Mouse (Mus musculus) right cerebral cortex, postnatal 4 days (tissue): Measurements from ENCODE around the gene Senp1.
A peak's percentile ranks its signal among the peaks of the same experiment; 100 is the strongest.

ENCODE experiments used
- DNase-seq: peaks from one replicate; pipeline ENCODE4 v3.0.0-alpha.2; 2022

Gene Senp1

DNA sequence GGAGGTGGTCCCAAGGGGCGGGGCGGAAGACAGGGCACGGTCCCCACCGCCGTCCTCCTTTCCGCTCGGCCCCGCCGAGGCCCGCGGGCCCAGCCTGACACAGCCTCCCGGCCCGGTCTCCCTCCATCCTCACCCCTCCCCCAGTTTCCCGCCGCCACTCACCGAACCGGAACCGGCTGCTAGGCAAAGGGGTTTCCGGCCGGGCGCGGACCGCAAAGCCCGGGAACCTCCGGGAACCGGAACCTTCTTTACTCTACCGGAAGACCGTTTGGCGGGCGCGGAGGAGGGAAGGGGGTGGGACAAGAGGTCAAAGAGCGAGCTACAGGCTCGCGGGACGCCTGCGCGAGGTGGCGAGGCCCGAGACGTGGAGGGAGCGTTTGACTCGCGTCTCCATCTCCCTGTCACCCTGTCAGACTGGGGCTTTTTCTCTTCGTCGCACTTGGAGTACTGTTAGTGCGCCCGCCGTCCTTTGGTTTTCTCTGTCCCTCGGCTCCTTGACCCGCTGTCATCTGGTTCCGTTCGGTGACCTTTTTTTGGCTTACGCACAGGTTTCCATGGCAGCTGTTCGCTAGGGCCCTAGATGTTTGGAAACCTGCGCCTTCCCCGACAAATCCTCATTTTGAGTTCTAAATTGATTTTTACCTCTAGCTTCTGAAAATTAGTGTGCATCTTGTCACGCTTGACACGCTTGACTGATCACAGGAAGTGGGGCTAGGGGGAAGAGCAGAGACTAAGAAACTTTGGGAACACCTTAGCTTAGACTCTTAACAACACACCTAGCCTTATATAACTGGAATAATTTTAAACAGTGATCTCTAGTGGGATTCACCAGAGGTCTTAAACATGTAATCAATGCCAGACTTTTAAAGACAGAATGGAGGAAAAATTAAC lies at the start of gene Senp1:
Gene Senp1, minus strand, starts transcription at position 624 of the 891 bp plus-strand sequence.
- peak; percentile 86 for DNase-seq

DNA sequence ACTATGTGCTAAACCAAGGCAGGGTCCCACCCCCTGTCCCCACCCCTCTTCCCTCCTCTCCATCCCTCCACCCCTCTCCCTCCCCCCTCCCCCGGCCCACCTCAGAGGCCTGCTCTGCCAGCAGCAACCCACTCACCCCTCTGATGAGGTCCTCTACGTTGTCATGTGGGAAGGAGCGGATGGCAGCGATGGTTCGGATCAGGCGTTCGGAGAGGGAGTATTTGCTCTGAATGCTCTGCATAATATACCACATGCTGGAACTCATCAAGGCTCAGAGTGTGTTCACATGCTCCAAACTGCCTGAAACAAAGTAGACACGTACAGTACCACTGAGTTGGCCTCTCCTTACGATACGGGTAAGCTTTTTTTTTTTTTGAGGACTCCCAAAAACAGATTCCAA lies 49.0 kb upstream of the Senp1 start:
- DNase-seq = no peak

DNA sequence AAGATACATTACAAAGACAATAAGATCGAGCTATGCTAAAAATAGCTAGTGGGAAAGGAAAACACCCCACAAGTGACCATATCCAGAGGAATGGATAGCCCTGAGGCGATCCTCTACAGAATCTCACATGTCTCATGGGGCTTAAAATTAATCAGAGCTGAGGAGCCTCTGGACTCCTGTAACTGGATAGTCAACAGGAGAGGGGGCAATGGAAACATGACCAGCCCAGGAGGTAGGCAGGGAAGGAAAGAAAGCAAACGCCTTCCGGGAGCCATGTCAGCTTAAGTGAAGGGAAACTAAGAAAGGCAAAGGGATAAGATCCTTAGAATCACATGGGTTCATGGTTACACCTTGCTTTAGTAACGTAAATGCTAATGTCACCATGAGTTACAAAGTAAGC lies 47.3 kb upstream of the Senp1 start:
- no peak for DNase-seq

DNA sequence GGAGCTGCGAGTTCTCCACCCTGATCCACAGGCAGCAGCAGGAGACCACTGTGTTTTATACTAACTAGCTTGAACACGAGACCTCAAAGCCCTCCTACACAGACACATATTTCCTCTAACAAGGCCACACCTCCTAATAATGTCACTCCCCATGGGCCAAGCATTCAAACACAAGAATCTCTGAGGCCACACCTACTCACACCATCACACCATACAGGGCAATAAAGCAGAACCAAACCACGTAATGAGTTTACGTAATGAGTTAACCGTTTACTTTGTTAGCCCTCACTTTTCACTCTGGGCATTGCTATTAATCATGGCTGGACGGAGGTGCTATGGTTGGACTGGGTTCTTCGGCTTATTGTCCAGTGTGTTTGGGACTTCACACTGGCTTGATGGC lies 46.2 kb upstream of the Senp1 start:
- no peak for DNase-seq

DNA sequence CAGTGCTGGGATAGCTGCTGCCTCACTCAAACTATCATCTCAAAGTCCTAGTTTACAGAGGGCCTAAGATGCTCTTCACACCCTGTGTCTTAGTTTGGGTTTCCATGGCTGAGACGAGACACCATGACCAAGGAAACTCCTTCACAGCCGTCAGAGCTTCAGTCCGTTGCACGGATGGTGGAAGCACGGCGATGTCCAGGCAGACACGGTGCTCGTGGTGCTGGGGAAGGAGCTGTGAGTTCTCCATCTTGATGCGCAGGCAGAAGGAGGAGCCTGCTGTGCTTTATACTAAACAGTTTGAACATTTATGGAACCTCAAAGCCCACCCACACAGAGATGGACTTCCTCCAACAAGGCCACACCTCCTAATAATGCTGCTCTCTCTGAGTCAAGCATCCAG lies 43.3 kb upstream of the Senp1 start:
- no peak for DNase-seq

DNA sequence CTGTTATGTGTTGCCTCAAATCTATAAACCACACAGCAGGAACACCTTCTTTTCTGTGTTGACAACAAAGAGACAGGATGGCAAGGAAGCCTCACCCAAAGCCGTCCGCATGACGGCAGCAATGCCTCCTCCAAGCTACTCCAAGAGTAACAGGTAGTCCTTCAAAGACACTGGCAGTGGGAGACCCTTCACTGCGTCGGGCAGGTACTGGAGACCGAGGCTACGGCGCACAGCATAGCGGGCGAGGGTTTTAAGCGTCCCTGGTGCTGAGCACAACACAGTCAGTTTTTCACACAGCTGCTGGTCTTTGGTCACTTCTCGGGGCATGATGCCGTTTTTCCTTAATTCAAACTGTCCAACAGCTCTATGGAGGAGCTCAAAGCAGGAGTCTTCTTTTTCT lies 42.1 kb upstream of the Senp1 start:
- DNase-seq = no peak

DNA sequence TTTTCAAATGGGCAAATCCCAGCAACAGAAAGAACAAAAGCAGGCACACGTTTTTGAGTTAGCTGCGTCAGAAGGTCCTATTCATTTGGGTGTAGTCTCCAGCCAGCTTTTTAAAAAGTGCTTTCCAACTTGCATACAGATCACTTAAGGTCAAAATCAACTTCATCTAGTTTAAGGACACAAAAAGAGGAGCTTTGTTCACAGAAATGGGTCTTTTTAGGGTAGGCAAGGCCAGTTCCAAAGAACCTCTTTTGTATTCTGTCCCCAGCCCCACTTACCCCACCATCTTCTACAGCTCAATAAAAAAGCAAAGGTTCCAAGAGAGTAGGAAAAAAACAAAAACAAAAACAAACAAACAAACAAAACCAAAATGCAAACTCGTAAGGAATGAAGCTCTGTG lies 41.1 kb upstream of the Senp1 start:
- DNase-seq = no peak

DNA sequence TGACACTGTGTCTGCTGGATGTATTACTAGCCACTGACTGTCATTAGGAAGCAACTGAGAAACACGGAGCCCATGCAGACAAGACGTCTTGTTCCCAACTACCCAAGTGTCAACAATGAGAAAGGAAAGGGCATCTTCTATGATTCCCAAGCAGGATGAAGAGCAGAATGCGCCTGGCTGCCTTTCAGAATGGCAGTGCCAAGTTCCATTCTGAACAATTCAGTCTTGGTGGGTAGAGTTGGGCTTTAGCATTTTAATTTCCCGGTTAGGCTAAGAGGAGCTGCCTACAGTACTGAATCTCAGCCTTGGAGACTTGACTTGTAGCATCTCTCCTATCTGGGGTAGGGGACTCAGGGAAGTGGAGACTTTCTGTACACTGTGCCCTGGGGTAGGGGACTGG lies 40.5 kb upstream of the Senp1 start:
- DNase-seq = no peak

DNA sequence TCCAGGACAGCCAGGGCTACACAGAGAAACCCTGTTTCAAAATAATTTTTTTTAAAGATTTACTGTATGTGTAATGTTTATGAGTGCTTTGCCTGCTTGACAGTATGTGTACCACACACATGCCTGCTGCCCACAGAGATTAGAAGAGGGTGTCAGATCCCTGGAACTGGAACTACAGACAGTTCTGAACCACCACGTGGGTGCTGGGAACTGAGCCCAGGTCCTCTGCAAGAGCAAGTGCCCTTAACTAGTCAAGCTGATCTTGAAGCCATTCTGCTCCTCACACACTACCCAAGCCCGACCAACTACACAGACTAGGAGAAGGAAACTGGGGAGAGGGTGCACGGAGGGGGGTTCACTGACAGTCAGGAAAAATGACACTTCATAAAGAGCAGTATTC lies 39.9 kb upstream of the Senp1 start:
- no peak for DNase-seq

DNA sequence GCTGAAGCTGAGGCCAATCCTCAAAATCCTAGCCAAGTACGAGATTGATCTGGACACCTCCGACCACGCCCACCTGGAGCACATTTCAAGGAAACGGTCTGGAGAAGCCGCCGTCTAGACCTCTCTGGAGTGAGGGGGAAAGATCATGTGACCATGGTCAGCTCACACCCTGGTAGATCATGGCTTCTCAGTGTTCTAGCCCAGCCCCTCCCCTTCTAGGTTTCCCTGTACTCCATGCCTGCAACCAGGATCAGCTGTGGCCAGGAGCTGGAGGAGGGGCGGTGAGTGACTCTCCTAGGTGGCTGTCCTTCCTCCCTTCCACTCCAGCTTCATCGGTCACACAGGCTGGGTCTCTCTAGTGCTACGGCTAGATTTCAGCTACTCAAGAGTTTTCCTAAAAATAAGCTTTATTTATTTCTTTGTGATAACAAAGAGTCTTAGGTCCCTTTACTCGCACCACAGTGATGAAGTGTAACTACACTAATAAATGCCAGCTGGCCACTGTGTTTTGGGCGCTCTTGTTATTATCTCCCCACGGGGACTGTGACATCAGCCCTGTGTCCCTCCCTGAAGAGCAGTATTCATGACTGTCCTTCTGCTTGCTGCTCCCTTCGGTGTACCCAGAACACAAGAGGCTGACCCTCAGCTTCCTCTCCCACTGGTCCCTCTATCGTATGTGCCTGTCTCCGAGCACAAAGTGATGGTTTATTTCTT lies 38.6 kb upstream of the Senp1 start:
- DNase-seq = no peak

DNA sequence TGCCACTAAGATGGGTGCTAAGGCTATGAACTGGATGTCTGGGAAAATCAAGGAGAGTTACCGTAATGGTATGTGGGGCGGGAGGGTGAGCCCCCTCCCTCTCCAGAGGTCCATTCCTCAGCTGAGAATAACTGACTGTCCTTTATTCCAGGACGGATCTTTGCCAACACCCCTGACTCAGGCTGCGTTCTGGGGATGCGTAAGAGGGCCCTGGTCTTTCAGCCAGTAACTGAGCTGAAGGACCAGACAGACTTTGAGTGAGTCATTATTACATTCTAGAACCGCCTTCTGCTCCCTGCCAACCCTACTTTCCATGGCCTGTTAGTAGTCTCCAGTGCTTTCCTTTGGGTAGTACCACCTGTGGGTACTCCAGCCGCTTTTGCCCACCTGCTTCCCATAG lies 37.9 kb upstream of the Senp1 start:
- DNase-seq = no peak

DNA sequence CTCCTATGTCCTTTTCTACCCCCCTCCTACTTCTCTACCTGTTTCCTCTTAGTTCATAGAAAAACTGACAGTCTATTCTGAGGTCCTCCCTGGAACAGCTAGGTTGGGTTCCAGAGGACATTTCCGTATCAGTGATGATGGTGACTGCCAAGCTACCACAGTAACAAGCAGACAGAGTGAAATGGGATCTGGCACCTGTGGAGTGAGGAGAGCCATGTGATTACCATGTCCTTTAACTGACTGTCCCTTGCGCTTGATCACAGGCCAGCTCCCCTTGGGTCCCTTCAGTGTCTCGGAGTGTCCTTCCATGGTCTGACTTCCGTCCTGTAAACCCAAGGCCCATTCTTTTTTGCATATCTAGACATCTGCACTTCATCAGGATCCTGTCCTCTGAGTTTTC lies 37.5 kb upstream of the Senp1 start:
- DNase-seq = no peak

DNA sequence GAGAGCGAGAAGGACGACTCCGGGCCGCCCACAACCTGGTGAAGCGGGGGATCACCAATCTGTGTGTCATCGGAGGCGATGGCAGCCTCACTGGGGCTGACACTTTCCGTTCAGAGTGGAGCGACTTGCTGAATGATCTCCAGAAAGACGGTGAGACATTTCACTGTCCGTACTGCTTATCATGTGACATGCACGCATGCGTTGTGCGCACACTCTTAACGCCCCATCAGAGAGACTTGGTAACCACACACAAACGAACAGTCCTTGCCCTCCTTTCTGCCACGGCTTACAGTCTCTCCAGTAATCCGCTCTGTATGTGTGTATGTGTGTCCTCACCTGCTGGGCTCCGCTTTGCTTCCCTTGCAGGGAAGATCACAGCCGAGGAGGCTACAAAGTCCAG lies 27.3 kb upstream of the Senp1 start:
- no peak for DNase-seq

DNA sequence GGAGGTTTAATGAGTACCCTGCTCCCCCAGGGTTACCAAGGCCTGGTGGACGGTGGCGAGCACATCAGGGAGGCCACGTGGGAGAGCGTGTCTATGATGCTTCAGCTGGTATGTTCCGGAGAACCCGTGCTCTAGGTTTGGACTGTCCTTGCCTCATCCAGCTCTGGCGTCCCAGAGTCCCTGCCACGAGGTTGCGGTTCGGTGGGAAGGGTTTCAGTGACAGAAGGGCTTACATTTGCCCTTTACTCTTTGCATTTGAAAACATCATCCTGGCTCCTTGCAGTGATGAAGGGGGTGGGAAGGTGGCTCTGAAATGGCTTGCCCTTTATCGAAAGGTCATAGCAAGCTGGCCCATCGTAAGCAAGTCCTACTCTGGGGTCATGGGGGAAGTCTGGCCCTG lies 25.8 kb upstream of the Senp1 start:
- DNase-seq = no peak

DNA sequence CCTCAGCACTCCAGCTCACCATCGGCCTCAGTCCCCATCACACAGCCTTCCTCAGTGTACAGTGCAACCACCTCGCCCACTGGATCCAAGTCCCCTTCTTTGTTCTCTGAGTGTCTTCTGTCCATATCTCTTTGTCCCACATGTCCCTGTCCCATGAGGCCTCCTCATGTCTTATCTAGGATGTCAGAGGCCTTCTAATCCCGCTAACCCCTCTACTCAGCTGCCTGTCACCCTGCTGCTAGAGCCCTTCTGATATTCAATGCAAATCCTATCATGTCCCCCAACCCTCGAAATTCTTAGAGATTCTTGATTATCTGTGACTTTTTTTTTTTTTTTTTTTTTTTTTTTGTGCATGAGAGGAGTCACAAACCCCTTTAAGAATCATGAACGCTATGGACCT lies 22.7 kb upstream of the Senp1 start:
- no peak for DNase-seq

DNA sequence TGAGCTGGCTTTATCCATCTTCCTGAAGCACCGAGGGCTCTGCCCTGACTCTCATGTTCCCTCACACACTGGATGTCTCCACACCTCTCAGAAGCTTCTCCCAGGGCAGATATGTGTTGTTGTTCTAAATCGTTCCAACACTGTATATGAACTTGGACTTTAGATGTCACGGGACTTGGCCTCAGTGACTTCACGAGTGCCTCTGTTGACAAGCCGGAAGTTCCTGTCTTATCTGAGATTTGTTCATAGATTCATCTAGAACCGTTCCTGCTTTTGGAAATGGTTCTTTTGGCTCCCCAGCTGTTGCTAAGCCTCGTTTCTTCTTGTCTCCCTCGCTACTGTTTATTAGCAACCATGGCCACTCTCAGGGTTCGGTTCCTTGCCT lies 22.2 kb upstream of the Senp1 start:
- no peak for DNase-seq

DNA sequence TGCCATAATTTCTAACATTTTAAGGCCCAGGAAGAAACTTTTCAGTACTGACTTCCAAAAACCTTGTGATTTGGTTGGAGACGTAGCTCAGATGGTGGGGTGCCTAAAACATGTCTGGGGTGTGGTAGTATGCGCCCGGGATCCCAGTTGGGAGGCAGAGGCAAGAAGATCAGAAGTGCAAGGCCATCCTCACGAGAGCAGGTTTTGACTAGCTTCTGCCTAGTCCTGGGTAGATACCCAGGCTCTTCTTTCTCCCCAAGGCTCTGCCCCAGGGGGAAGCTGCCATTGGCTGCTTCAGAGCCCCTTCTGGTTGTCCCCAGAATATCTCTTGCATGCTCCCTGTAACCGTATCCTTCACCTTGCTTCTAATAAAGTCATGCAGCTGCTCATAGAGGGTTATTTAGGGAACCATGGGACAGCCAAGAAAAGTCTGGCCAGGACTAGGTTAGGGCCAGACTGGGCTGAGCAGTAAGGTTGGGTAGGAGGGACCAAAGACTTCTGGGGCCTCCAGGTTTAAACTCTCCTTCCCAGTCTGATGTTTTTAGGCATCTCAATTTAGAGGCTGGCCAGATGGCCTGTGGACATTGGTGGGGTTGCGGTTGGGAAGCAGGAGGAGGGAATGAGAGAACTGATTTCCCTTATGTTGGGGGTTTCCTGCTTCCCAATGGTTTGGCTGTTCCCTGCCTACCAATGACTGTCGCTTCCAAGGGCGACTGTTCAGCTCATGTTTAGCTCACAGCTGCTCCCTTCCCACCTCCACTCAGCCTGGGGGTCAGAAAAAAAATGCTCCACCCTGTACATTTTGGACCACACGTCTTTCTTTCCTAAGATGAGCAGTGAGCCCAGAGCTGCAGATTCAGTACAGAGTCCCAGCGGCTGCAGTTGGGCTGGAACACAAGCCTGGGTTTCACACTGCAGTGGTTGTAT lies 21.6 kb upstream of the Senp1 start:
- DNase-seq = no peak

DNA sequence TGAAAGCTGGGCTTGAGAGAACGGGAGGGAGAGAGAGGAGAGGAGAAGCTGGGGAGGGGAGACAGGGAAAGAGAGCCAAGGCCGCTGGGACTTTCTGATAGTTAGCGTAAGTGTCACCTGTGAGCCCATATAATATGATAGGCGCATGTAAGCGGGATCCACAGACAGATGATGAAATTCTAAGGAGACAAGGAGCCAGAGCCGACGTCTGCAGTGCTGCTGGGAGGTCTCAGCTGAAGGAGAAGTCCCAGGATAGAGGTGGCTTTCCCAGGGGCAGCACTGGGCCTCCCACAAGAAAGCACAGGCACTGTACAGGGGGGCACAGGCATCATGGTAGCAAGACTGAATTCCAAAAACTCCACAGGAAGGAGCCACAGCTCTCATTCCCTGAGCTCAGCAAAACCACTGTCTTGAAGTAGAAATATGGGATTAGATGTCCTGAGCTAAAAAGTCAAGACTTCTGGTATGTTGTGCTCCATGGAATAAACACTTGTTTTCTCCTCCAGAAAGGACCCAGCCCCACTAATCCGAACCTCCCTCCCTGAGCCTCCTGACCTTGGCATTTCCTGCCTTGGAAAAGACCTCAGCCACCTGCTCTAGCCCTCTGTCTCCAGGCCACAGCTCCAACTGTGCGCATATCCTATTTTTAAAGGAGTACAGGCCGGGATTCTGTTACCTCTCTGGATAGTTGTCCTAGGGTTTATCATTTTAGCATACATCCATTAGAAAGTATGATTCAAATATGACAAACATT lies 20.7 kb upstream of the Senp1 start:
- no peak for DNase-seq

DNA sequence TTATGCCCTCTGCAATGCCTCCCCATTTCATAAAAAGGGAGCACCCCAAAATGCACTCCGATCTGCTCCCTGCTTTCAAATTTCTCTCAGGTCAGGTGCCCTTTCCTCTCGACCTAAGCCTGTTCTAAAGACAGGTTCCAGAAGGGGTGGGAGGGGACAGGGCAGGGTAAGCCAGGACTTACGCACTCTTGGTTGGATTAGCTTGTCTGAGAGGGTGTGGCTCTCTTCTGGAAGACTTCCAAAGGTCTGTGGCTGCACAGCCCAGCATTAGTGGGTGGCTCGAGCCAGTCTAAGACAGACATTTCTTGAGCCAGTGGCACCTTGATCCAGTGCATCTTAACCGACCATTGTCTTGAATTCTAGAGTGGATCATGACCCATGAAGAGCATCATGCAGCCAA lies 18.2 kb upstream of the Senp1 start:
- DNase-seq = no peak

DNA sequence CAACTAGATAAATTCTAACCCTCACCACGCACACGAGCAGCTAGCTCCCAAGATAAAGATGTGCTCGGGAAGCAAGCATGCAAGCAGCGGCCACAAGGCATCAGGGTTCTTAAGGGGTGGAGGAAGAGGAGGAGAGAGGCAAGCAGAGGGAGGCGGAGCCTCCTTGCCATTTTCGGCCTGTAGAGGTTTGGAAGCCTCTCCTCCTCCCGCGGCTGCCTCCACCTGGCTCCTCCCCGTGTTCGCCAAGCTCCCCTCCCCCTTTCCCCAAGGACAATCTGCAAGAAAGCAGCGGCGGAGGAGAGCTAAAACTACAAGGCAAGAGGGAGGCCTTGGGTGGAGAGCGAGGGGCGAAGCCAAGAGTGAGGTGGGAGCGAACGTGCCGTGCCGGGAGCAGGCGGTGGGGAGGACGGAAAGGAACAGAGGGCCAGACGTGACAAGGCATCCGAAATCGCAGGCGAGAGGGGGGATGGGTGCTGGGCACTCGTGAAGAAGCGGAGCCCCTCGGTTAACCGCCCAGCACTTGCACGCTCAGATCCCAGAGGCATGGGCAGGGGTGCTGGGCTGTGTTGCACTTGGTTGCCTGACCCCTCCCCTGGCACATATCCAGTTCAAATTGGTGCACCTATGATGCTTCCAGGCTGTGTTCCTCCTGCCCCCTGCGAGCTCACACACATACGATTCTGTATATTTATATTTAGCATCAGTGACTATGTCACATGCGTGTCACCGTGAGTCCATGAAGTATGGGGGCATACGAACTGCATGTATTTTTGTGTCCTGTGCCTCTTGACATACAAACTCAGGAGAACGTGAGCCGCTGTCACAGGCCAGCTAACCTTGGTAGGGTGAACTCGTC lies 15.0 kb upstream of the Senp1 start:
- DNase-seq = peak; percentile 77

DNA sequence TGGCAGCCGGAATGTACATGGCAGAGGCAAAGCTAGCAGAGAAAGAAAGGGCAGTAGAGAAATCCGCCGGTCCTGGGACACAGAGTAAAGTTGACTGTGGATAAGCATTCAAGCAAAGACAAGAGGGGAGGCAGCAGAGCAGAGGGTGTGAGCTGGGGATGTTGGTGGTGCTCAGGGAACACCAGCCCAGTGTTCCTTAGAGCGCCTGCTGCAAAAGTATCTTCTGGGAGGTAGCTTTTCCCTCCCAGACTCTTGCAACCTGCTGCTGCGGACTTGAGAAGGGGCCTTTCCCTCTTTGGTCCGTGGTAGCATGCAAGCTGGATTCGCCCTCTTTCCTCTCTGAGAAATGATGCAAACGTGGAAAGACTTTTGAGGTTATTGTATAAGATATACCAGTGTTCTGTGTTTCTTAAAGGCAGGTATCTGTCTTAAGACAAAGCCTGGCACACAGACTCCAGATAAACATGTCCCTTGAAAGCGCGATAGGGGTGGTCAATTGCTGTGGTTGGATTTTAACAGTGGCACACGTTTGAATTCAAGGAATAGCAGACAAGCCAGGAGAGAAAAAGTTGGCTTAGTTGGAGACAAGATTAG lies 14.3 kb upstream of the Senp1 start:
- no peak for DNase-seq
